Mouse (Mus musculus): Measurements from ENCODE around the gene Optc. TPM values are rescaled to one million over a fixed set of nuclear protein-coding genes. Genes with fewer than 3 reads are reported as not detected.

The Optc gene
- polyA plus RNA-seq, 1 experiment from 2014 or later, result 0.14 TPM

Other genes starting within 250 kb of the Optc start
- not detected in 2 replicates for gene Zbed6, start 247.1 kb downstream of the Optc start, polyA plus RNA-seq (2015; fragmentation: Nextera tagmentation; extraction: Ambion mirVana)
- gene Gm38394, start 246.7 kb downstream of the Optc start, polyA plus RNA-seq (2015; fragmentation: Nextera tagmentation; extraction: Ambion mirVana), result 1.4 TPM in 2 replicates
- gene Lax1, start 217.9 kb downstream of the Optc start, polyA plus RNA-seq (2015; fragmentation: Nextera tagmentation; extraction: Ambion mirVana), result 0.51 and 0.78 TPM in 2 replicates
- gene Atp2b4, start 107.0 kb downstream of the Optc start, polyA plus RNA-seq (2015; fragmentation: Nextera tagmentation; extraction: Ambion mirVana), result 32.0 and 34.8 TPM in 2 replicates
- 3.9 and 4.4 TPM in 2 replicates for gene Prelp, start 13.4 kb upstream of the Optc start, polyA plus RNA-seq (2015; fragmentation: Nextera tagmentation; extraction: Ambion mirVana)
- gene Fmod, start 129.3 kb upstream of the Optc start, polyA plus RNA-seq (2015; fragmentation: Nextera tagmentation; extraction: Ambion mirVana), result 2.2 and 3.3 TPM in 2 replicates
- gene Btg2, start 171.1 kb upstream of the Optc start, polyA plus RNA-seq (2015; fragmentation: Nextera tagmentation; extraction: Ambion mirVana), result 107 and 109 TPM in 2 replicates
- 0.19 and 0.20 TPM in 2 replicates for gene Chit1, start 203.2 kb upstream of the Optc start, polyA plus RNA-seq (2015; fragmentation: Nextera tagmentation; extraction: Ambion mirVana)

Measured in liver, embryonic 16.5 days (tissue).